Mouse (Mus musculus): ENCODE measurements at regions not wholly inside any gene's neighbourhood (a gene's known extent, or its start where the extent isn't known, plus 50 kb on each side); places are given as distances from the start of the nearest gene placed in this dataset.

DNA sequence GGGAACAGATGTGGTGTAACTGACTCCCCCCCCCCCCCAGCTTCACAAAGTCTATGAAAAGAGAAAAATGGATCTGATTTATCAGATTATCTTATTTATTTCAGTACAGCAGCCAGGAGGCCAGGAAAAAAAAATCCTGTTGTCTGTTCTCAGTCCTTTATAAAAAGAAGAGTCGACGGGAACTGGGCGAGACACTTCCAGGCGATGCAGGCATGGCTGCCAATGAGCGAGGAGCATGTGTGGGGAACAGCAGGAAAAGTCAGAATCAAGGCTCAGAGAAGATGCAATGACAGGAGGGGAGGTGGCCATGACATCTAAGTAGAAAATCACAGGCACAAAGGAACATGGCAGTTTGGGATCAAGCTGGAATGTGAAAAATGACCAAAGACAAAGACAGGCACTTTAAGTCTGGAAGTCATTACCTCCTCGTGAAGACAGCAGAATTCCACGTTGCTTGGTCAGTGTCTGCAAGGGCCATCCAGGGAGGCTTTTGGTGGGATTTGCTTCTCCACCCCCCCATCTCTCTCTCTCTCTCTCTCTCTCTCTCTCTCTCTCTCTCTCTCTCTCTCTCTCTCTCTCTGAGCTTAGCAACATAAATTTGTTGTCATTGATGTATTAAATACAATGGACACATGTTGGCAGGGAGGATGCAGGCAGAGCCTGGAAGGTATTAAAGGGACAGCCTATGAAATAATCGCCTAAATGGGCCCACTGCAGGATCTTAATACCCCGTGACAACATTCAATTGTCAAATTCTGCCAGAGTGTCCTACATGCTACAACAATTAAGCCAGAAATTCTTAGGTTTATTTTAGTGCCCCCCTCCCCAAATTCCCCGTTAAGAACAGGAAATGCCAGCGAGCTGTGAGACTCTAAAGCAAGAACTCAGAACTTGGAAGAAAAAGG lies 497.1 kb upstream of the Mki67 start:
- DNase-seq (ENCODE audit: extremely low read depth, low read depth, low spot score), result no peak
- Histone ChIP-seq H3K9ac (ENCODE audit: low read depth, low read length) (no peak overlapping the region), H3K36me3 (ENCODE audit: control insufficient read depth, insufficient read depth, low read length) (no peaks in the 10 kb centered on the region), H3K4me1 (ENCODE audit: control insufficient read depth, insufficient read depth, low read length) (no peaks in the 10 kb centered on the region), H3K27me3 (ENCODE audit: control insufficient read depth, insufficient read depth, low read length) (no peaks in the 10 kb centered on the region; the same call in 1 of the 2 replicates), H3K79me2 (ENCODE audit: control insufficient read depth, insufficient read depth, low read length) (no peaks in the 10 kb centered on the region), H3K27ac (replicated peaks; ENCODE audit: insufficient read depth, low read depth, low read length) (no peak overlapping the region), H3K4me3 (ENCODE audit: insufficient read depth, low read depth, low read length) (no peak overlapping the region)
- 73% methylated on average over 11 of the region's 11 CpGs for WGBS
- TF ChIP-seq POLR2A (IDR thresholded peaks at IDR 0.05; ENCODE audit: extremely low read depth, insufficient read depth, low read length), result no peak
- TF ChIP-seq CTCF (IDR thresholded peaks at IDR 0.05; ENCODE audit: low read depth, low read length), result no peak

DNA sequence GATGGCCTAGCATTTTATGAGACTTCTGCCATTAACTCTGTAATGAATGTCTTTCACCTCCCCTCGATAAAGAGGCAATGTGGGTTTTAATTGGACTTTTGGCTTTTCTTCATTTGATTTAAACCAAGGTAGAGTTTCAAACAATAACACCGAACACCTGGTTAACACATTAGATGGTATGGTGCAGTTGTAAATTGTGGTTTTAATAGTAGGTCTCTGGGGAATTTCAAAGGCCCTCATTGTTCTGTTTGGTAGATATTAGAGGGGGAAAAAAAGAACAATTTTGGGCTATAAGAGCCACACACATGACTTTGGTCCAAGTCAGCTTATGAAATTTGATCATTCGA lies 497.8 kb upstream of the Mki67 start:
- Histone ChIP-seq H3K27me3 (ENCODE audit: control insufficient read depth, insufficient read depth, low read length) (no peaks in the 10 kb centered on the region; the same call in 1 of the 2 replicates), H3K27ac (replicated peaks; ENCODE audit: insufficient read depth, low read depth, low read length) (no peak overlapping the region), H3K79me2 (ENCODE audit: control insufficient read depth, insufficient read depth, low read length) (no peaks in the 10 kb centered on the region), H3K4me3 (ENCODE audit: insufficient read depth, low read depth, low read length) (no peak overlapping the region), H3K36me3 (ENCODE audit: control insufficient read depth, insufficient read depth, low read length) (no peaks in the 10 kb centered on the region), H3K9ac (ENCODE audit: low read depth, low read length) (no peak overlapping the region), H3K4me1 (ENCODE audit: control insufficient read depth, insufficient read depth, low read length) (no peaks in the 10 kb centered on the region)
- TF ChIP-seq CTCF (IDR thresholded peaks at IDR 0.05; ENCODE audit: low read depth, low read length) (no peak), POLR2A (IDR thresholded peaks at IDR 0.05; ENCODE audit: extremely low read depth, insufficient read depth, low read length) (no peak)
- DNase-seq (ENCODE audit: extremely low read depth, low read depth, low spot score), result no peak
- WGBS, result 88% methylated on average over 3 of the region's 3 CpGs

DNA sequence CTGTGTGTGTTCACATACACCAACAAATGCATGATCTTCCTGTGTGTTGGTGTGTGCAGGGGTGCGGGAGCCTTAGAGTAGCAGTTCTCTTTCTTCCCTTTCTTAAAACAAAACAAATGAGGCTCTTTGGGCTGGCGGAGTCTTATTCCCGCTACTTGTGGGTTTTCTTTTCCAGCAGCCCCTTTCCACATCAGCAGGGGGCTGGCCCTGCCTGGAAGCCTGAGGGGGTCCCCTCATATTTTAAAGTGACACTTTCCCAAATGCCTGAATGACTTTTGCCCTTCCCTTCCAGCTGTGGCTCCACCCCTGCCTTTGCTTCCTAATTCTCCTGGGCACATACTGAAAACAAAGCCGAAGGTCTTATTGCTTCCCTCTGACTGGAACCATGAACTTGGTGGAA lies 498.3 kb upstream of the Mki67 start:
- H3K4me1 ChIP-seq (ENCODE audit: control insufficient read depth, insufficient read depth, low read length), result no peaks in the 10 kb centered on the region
- no peak for TF ChIP-seq CTCF (IDR thresholded peaks at IDR 0.05; ENCODE audit: low read depth, low read length)
- TF ChIP-seq POLR2A (IDR thresholded peaks at IDR 0.05; ENCODE audit: extremely low read depth, insufficient read depth, low read length), result no peak
- H3K9ac ChIP-seq (ENCODE audit: low read depth, low read length), result no peak overlapping the region
- 86% methylated on average over 4 of the region's 4 CpGs for WGBS
- no peak overlapping the region for H3K27ac ChIP-seq (replicated peaks; ENCODE audit: insufficient read depth, low read depth, low read length)
- no peaks in the 10 kb centered on the region for H3K79me2 ChIP-seq (ENCODE audit: control insufficient read depth, insufficient read depth, low read length)
- H3K4me3 ChIP-seq (ENCODE audit: insufficient read depth, low read depth, low read length), result no peak overlapping the region
- no peak for DNase-seq (ENCODE audit: extremely low read depth, low read depth, low spot score)
- H3K36me3 ChIP-seq (ENCODE audit: control insufficient read depth, insufficient read depth, low read length), result no peaks in the 10 kb centered on the region
- no peaks in the 10 kb centered on the region; the same call in 1 of the 2 replicates for H3K27me3 ChIP-seq (ENCODE audit: control insufficient read depth, insufficient read depth, low read length)

DNA sequence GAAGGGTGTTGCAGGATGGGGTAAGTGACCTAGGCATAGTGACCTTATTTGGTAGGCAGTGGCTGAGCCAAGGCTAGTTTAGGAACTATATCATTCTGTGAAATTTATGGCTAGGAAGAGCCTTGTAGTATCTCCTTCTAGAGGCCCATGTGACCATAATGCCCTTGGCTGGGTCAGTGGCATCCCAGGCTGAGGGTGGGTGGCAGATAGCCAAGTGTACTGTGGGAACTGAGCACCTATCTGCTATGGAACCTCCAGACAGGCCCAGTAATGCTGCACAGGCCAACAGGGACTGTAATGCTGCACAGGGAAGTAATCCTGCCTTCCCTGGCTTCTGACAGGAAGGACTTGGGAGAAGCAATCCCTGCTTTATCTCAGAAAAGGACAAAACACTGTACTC lies 500.6 kb upstream of the Mki67 start:
- H3K36me3 ChIP-seq (ENCODE audit: control insufficient read depth, insufficient read depth, low read length), result no peaks in the 10 kb centered on the region
- no peak for DNase-seq (ENCODE audit: extremely low read depth, low read depth, low spot score)

DNA sequence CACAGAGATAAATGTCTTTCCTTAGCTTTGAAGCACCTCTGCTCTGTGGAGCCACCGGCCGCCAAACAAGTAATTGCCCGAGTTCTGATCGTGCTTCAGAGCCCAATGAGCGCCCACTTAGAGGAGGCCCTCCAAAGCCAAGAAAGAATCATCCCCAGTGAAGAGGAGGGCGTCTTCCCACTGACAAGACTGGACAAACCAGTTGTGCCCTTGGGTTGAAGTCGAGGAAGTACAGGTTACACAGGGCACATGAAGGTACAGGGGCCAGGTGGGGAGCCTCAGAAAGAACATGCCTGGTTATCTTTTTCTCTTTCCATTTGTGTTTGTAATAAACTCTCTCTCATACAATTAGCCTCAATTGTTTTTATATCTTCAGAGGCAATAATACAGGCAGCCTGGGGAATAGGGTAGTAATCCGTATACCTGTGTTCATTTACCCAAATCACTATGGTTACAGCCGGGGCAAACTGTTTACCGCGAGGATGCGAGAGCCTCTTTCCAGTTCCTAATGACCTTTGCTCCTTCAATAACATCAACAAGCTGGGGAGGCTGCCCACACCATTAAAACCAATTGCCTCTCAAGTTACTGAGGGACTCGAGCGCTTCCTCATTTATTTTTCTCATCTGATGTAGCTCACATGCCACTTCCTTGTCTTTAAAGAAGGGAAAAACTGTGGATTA lies 503.5 kb upstream of the Mki67 start:
- WGBS, result 39% methylated on average over 14 of the region's 14 CpGs
- Histone ChIP-seq H3K79me2 (ENCODE audit: control insufficient read depth, insufficient read depth, low read length) (no peaks in the 10 kb centered on the region), H3K27me3 (ENCODE audit: control insufficient read depth, insufficient read depth, low read length) (no peaks in the 10 kb centered on the region), H3K36me3 (ENCODE audit: control insufficient read depth, insufficient read depth, low read length) (no peaks in the 10 kb centered on the region), H3K27ac (replicated peaks; ENCODE audit: insufficient read depth, low read depth, low read length) (no peak overlapping the region), H3K4me3 (ENCODE audit: insufficient read depth, low read depth, low read length) (no peak overlapping the region), H3K9ac (ENCODE audit: low read depth, low read length) (no peak overlapping the region), H3K4me1 (ENCODE audit: control insufficient read depth, insufficient read depth, low read length) (no peaks in the 10 kb centered on the region)
- TF ChIP-seq POLR2A (IDR thresholded peaks at IDR 0.05; ENCODE audit: extremely low read depth, insufficient read depth, low read length) (no peak), CTCF (IDR thresholded peaks at IDR 0.05; ENCODE audit: low read depth, low read length) (no peak)
- DNase-seq (ENCODE audit: extremely low read depth, low read depth, low spot score), result peak; percentile 1

More for the DNA sequence above, 500.6 kb upstream of the Mki67 start:
- H3K79me2 ChIP-seq (ENCODE audit: control insufficient read depth, insufficient read depth, low read length), result no peaks in the 10 kb centered on the region
- no peak overlapping the region for H3K27ac ChIP-seq (replicated peaks; ENCODE audit: insufficient read depth, low read depth, low read length)
- no peaks in the 10 kb centered on the region; the same call in 1 of the 2 replicates for H3K27me3 ChIP-seq (ENCODE audit: control insufficient read depth, insufficient read depth, low read length)
- TF ChIP-seq CTCF (IDR thresholded peaks at IDR 0.05; ENCODE audit: low read depth, low read length), result no peak
- no peak for TF ChIP-seq POLR2A (IDR thresholded peaks at IDR 0.05; ENCODE audit: extremely low read depth, insufficient read depth, low read length)
- no peak overlapping the region for H3K4me3 ChIP-seq (ENCODE audit: insufficient read depth, low read depth, low read length)
- no peak overlapping the region for H3K9ac ChIP-seq (ENCODE audit: low read depth, low read length)
- no peaks in the 10 kb centered on the region for H3K4me1 ChIP-seq (ENCODE audit: control insufficient read depth, insufficient read depth, low read length)
